Mouse (Mus musculus) myocyte (in vitro differentiated cells): Measurements from ENCODE around the gene Zbtb8b. TPM values are rescaled to one million over a fixed set of nuclear protein-coding genes. Genes with fewer than 3 reads are reported as not detected.

Source experiments
- H3K27me3 ChIP-seq: one replicate; pipeline ENCODE4 v1.6.1; 2011; ENCODE audit not compliant: control insufficient read depth, insufficient read depth, insufficient read length
- H3K36me3 ChIP-seq: one replicate; pipeline ENCODE4 v1.6.1; 2011; ENCODE audit not compliant: control insufficient read depth, insufficient read depth
- H3K4me2 ChIP-seq: one replicate; pipeline ENCODE4 v1.6.1; 2011; ENCODE audit warnings: low read depth, control low read depth
- H3K4me3 ChIP-seq: one replicate; pipeline ENCODE4 v1.5.1; 2011; ENCODE audit warnings: mild to moderate bottlenecking, control low read depth, moderate library complexity
- H3K79me2 ChIP-seq: one replicate; pipeline ENCODE4 v1.6.1; 2011; ENCODE audit not compliant: control insufficient read depth, insufficient read depth
- H3ac ChIP-seq: one replicate; pipeline ENCODE4 v1.6.1; 2011; ENCODE audit not compliant: control insufficient read depth, insufficient read length
- CEBPB ChIP-seq: IDR thresholded peaks from 2 replicates; pipeline ENCODE4 v1.6.1; 2011; ENCODE audit warnings: mild to moderate bottlenecking, moderate library complexity; ENCODE audit not compliant: poor library complexity, insufficient read depth, severe bottlenecking
- E2F4 ChIP-seq: IDR thresholded peaks from one replicate; pipeline ENCODE4 v1.6.1; 2011; ENCODE audit warnings: mild to moderate bottlenecking, control low read depth, moderate library complexity; ENCODE audit not compliant: insufficient read depth
- MAX ChIP-seq: IDR thresholded peaks from one replicate; pipeline ENCODE4 v1.6.1; 2011; ENCODE audit warnings: low read depth, mild to moderate bottlenecking, control low read depth
- MYOD1 ChIP-seq, 3 experiments: IDR thresholded peaks; one replicate each; pipeline ENCODE4 v1.6.1; 2011; ENCODE audit warnings: control low read depth in 2 of 3, low read depth in 2 of 3, mild to moderate bottlenecking in 2 of 3, moderate library complexity in 1 of 3; ENCODE audit not compliant: insufficient read length in 2 of 3, control insufficient read depth in 1 of 3
- MYOG ChIP-seq, 3 experiments: IDR thresholded peaks; one replicate each; pipeline ENCODE4 v1.6.1; 2011; ENCODE audit warnings: control low read depth in 2 of 3, low read depth in 2 of 3, mild to moderate bottlenecking in 2 of 3; ENCODE audit not compliant: insufficient read length in 2 of 3, control insufficient read depth in 1 of 3, insufficient read depth in 1 of 3
- POLR2A ChIP-seq: IDR thresholded peaks from one replicate; pipeline ENCODE4 v1.6.1; 2011; ENCODE audit warnings: low read depth, mild to moderate bottlenecking, control low read depth, moderate library complexity; ENCODE audit not compliant: insufficient read length
- POLR2AphosphoS2 ChIP-seq: IDR thresholded peaks from one replicate; pipeline ENCODE4 v1.6.1; 2011; ENCODE audit warnings: low read depth, control low read depth; ENCODE audit not compliant: insufficient read length
- REST ChIP-seq: IDR thresholded peaks from one replicate; pipeline ENCODE4 v1.6.1; 2011; ENCODE audit warnings: mild to moderate bottlenecking, control low read depth, moderate library complexity; ENCODE audit not compliant: insufficient read depth, insufficient read length
- SRF ChIP-seq: IDR thresholded peaks from one replicate; pipeline ENCODE4 v1.6.1; 2011; ENCODE audit warnings: low read depth; ENCODE audit not compliant: control insufficient read depth, insufficient read length
- TCF12 ChIP-seq: IDR thresholded peaks from one replicate; pipeline ENCODE4 v1.6.1; 2011; ENCODE audit warnings: mild to moderate bottlenecking, control low read depth; ENCODE audit not compliant: poor library complexity, insufficient read depth, severe bottlenecking
- TCF3 ChIP-seq: IDR thresholded peaks from one replicate; pipeline ENCODE4 v1.6.1; 2011; ENCODE audit warnings: low read depth, control low read depth; ENCODE audit not compliant: insufficient read length
- USF1 ChIP-seq: IDR thresholded peaks from one replicate; pipeline ENCODE4 v1.6.1; 2011; ENCODE audit warnings: low read depth, mild to moderate bottlenecking, control low read depth, moderate library complexity
- polyA plus RNA-seq: library from polyadenylated mRNA; unstranded; fragments of >200 nt; fragmentation: generic; extraction: Trizol; gene quantifications from one replicate; pipeline ENCODE4 v1.2.1, GENCODE M21; 2012; ENCODE audit warnings: missing spikeins

The Zbtb8b gene
- polyA plus RNA-seq, 1 experiment: 0.04 TPM

DNA sequence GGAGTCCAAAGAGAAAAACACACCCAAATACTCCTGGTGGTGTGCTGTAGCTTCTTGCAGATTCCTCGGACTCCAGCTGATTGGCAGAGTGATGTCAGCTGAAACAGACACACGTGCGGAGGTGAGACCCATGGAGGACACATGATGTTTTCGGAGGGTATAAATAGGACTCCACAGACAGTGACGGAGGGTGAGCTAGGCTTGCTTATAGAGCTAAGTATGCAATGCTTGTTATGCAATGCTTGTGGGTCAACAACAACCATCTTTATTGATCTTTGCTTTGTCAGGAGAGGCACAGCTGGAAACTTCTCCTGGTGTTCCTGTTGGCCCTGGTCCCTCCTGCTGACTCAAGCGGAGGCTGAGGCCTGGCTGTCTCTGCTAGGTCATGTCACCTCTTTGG is 8.1 kb upstream of the Zbtb8b start:
- no peaks in the 10 kb centered on the region for H3K27me3 ChIP-seq
- H3K4me2 ChIP-seq: no peak overlapping the region
- TF ChIP-seq CEBPB: no peak
- no peak for TF ChIP-seq REST
- TF ChIP-seq POLR2AphosphoS2: no peak
- no peak for TF ChIP-seq MAX
- TF ChIP-seq MYOD1 (IDR thresholded peaks at IDR 0.05; ENCODE audit: control insufficient read depth in 1 of 3, insufficient read length in 2 of 3, low read depth in 2 of 3): no peak
- H3K36me3 ChIP-seq: no peaks in the 10 kb centered on the region
- no peak overlapping the region for H3K4me3 ChIP-seq
- H3ac ChIP-seq: no peak overlapping the region
- no peaks in the 10 kb centered on the region for H3K79me2 ChIP-seq

DNA sequence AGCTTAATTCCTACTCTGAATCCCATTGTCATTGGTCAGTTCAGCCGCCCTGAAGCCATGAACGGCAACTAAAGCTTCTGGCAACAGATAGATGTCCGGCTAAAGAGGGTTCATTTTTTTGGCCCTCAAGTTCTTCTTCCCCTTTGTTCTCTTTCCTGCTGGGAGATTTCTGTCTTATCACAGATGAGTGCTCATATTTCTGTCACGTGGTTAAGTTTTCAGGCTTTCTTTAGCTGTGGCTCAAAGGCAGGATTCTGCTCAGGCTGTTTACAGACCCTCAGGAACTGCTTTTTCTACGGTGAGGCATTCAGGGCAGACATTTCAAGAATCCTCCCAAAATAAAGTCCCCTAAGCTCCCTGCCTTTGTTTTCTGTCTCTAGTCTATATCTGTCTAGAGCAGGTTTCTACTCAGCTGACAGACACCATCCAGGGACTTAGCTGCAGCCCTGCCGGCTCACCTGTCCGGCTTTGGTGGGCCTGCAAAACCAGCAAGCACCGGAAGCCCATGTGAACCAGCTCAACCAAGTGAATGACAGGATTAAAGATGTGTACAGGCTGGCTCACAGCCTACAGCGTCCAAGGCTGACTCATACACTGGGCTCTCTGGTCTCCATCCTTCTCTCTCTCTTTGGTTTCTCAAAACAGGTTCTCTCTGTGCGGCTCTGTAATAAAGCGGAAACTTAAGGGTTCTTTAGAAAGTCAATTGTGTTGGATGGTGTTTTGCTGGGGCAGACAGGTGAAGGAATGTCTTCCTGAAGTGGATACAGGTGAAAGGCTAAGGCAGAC is 7.3 kb upstream of the Zbtb8b start:
- Histone ChIP-seq H3K79me2 (no peaks in the 10 kb centered on the region), H3K27me3 (peaks cover 3% of the 10 kb centered on the region), H3K4me3 (no peak overlapping the region), H3ac (no peak overlapping the region), H3K4me2 (no peak overlapping the region), H3K36me3 (no peaks in the 10 kb centered on the region)
- TF ChIP-seq USF1 (peak; percentile 74), TCF3 (no peak)

DNA sequence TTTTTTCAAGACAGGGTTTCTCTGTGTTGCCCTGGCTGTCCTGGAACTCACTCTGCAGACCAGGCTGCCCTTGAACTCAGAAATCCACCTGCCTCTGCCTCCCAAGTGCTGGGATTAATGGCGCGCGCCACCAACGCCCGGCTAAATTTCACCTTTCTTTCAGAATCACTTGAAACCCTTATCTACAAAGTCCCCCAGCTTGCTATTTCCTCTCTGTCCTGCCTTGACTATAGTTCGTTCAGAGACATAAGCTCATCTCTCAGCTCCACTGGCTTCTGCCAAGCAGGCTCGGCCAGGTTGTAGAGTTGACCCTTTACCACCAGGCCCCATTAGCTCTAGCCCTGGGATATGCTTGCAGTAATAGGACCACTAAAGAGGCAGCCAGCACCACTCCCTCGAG is 6.7 kb upstream of the Zbtb8b start:
- TF ChIP-seq TCF12 (no peak), SRF (no peak), E2F4 (no peak), POLR2A (no peak), MYOG (IDR thresholded peaks at IDR 0.05; ENCODE audit: control insufficient read depth in 1 of 3, insufficient read depth in 1 of 3, insufficient read length in 2 of 3, low read depth in 2 of 3) (no peak), POLR2AphosphoS2 (no peak), REST (no peak), USF1 (no peak), TCF3 (no peak), CEBPB (no peak), MAX (no peak), MYOD1 (IDR thresholded peaks at IDR 0.05; ENCODE audit: control insufficient read depth in 1 of 3, insufficient read length in 2 of 3, low read depth in 2 of 3) (no peak)
- H3K79me2 ChIP-seq: no peaks in the 10 kb centered on the region
- H3ac ChIP-seq: no peak overlapping the region
- H3K4me2 ChIP-seq: no peak overlapping the region
- no peak overlapping the region for H3K4me3 ChIP-seq
- no peaks in the 10 kb centered on the region for H3K36me3 ChIP-seq
- peaks cover 9% of the 10 kb centered on the region for H3K27me3 ChIP-seq

DNA sequence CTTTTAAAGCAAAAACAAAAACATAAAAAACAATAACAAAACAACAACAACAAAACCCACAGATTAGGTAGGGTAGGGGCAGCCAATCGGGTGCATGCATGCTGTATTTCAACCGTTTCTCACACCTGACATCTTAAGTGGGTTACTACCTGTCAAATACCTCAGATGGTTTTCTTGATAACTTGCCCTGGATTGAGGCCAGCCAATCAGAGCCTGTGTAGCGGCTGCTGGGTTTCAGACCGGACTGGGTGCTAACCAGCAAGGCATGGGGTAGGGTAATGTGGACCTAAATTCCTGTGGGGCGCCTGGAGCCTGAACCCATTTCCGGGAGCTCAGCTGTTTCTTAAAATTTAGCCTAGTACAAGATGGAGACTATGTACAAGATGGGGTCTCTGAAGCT is 492 bp upstream of the Zbtb8b start:
- Histone ChIP-seq H3ac (no peak overlapping the region), H3K4me3 (no peak overlapping the region), H3K27me3 (peaks cover 26% of the 10 kb centered on the region), H3K4me2 (no peak overlapping the region), H3K36me3 (no peaks in the 10 kb centered on the region), H3K79me2 (no peaks in the 10 kb centered on the region)
- TF ChIP-seq E2F4: no peak
- TF ChIP-seq MAX: no peak
- no peak for TF ChIP-seq POLR2A
- TF ChIP-seq REST: no peak
- no peak for TF ChIP-seq TCF12
- TF ChIP-seq MYOG (IDR thresholded peaks at IDR 0.05; ENCODE audit: control insufficient read depth in 1 of 3, insufficient read depth in 1 of 3, insufficient read length in 2 of 3, low read depth in 2 of 3): no peak
- TF ChIP-seq MYOD1 (IDR thresholded peaks at IDR 0.05; ENCODE audit: control insufficient read depth in 1 of 3, insufficient read length in 2 of 3, low read depth in 2 of 3): no peak
- TF ChIP-seq SRF: no peak
- TF ChIP-seq TCF3: no peak
- TF ChIP-seq POLR2AphosphoS2: no peak
- TF ChIP-seq USF1: no peak
- no peak for TF ChIP-seq CEBPB

DNA sequence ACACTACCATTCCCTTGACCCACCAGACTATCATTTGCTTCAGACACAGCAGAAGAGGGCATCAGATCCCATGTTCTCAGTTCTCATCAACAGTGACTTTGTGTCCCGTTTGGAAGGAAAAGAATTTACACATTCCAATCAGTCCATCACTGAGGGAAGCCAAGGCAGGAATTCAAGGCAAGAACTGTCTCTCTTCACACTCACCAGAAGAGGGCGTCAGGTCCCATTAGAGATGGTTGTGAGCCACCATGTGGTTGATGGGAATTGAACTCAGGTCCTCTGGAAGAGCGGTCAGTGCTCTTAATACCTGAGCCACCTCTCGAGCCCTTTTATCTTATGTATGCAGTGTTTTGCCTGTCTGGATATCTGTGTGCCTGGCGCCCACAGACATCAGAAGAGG is 22.3 kb downstream of the Zbtb8b start:
- no peak overlapping the region for H3ac ChIP-seq
- TF ChIP-seq MYOG (IDR thresholded peaks at IDR 0.05; ENCODE audit: control insufficient read depth in 1 of 3, insufficient read depth in 1 of 3, insufficient read length in 2 of 3, low read depth in 2 of 3): no peak
- no peak for TF ChIP-seq SRF
- TF ChIP-seq E2F4: no peak
- no peak for TF ChIP-seq TCF12
- TF ChIP-seq MYOD1 (IDR thresholded peaks at IDR 0.05; ENCODE audit: control insufficient read depth in 1 of 3, insufficient read length in 2 of 3, low read depth in 2 of 3): no peak
- TF ChIP-seq MAX: no peak
- TF ChIP-seq TCF3: no peak
- TF ChIP-seq CEBPB: no peak
- TF ChIP-seq POLR2AphosphoS2: no peak
- TF ChIP-seq USF1: no peak
- no peaks in the 10 kb centered on the region for H3K27me3 ChIP-seq
- no peaks in the 10 kb centered on the region for H3K36me3 ChIP-seq
- no peak overlapping the region for H3K4me2 ChIP-seq
- H3K79me2 ChIP-seq: no peaks in the 10 kb centered on the region
- H3K4me3 ChIP-seq: no peak overlapping the region
